In genomic region chr6:92532896-92533295, GRCm38 (mm10) we compare ENCODE assay signal across 13 mouse cellular contexts.
DNase-seq lines count a peak whose midpoint lies in the region; ATAC-seq lines count a peak whose summit lies in the region.
"Had no signal": no experiment of that assay in that cellular context is flagged by ENCODE, and none has a peak within 500 bp of the region (broad histone marks: within the 10 kb centered on the region; RNA-seq: fewer than 3 reads in every experiment).

No protein-coding gene starts in this region.

- no peak for DNase-seq in kidney, adult 18-20 months
- DNase-seq in lung, postnatal 36 days = no peak
- DNase-seq in testis, postnatal 10 days (ENCODE audit: low spot score) = no peak
- DNase-seq: adrenal gland, postnatal 14 days; cerebellum, adult 18-20 months; layer of hippocampus, adult 9-11 months; retina, postnatal 1 day; thymus, postnatal 14 days had no signal

- peak overlapping the region; percentile 21; the same call in 1 of the 2 replicates for H3K27ac ChIP-seq in kidney, embryonic 14.5 days (ENCODE audit: low read depth, low read length)
- H3K27ac ChIP-seq in lung, embryonic 16.5 days (ENCODE audit: low read length) = peak overlapping the region; percentile 68
- peak overlapping the region; percentile 9; the same call in 1 of the 2 replicates for H3K27ac ChIP-seq in heart, embryonic 16.5 days (ENCODE audit: low read length)
- no peak overlapping the region for H3K27ac ChIP-seq in forebrain, embryonic 16.5 days (ENCODE audit: low read length)
- H3K27ac ChIP-seq: forebrain, embryonic 13.5 days had no signal

- peak overlapping the region; percentile 8; the same call in 1 of the 2 replicates for H3K9ac ChIP-seq in kidney, embryonic 14.5 days (ENCODE audit: low read depth, low read length)
- 0 out of 2 replicates have a peak overlapping the region, but pooled peaks have one; percentile 29 for H3K9ac ChIP-seq in lung, embryonic 16.5 days (ENCODE audit: low read length)
- no peak overlapping the region for H3K9ac ChIP-seq in heart, embryonic 16.5 days (ENCODE audit: low read length)
- no peak overlapping the region for H3K9ac ChIP-seq in forebrain, embryonic 16.5 days (replicated peaks; ENCODE audit: low read depth, low read length)
- H3K9ac ChIP-seq: forebrain, embryonic 13.5 days had no signal

- no peak for ATAC-seq in kidney, embryonic 14.5 days (ENCODE audit: low FRiP score, low TSS enrichment)
- no peak for ATAC-seq in lung, embryonic 16.5 days (ENCODE audit: low read depth)
- ATAC-seq in heart, embryonic 16.5 days (replicated peaks; ENCODE audit: extremely low read depth, insufficient read depth, low FRiP score) = no peak
- no peak for ATAC-seq in forebrain, embryonic 16.5 days
- ATAC-seq: forebrain, embryonic 13.5 days had no signal

- peak overlapping the region; percentile 60 for H3K4me2 ChIP-seq in kidney, embryonic 14.5 days (replicated peaks; ENCODE audit: low read depth, low read length)
- peak overlapping the region; percentile 63 for H3K4me2 ChIP-seq in lung, embryonic 16.5 days (ENCODE audit: low read depth, low read length)
- peak overlapping the region; percentile 75; the same call in 1 of the 2 replicates for H3K4me2 ChIP-seq in heart, embryonic 16.5 days (ENCODE audit: low read depth, low read length)
- no peak overlapping the region for H3K4me2 ChIP-seq in forebrain, embryonic 16.5 days (ENCODE audit: low read length)
- H3K4me2 ChIP-seq: forebrain, embryonic 13.5 days had no signal

- H3K27me3 ChIP-seq in kidney, embryonic 14.5 days (ENCODE audit: control insufficient read depth, insufficient read depth, low read length) = no peaks in the 10 kb centered on the region
- H3K27me3 ChIP-seq in lung, embryonic 16.5 days (ENCODE audit: control insufficient read depth, insufficient read depth, low read depth, low read length) = no peaks in the 10 kb centered on the region
- no peaks in the 10 kb centered on the region for H3K27me3 ChIP-seq in heart, embryonic 16.5 days (ENCODE audit: control insufficient read depth, insufficient read depth, low read length)
- no peaks in the 10 kb centered on the region for H3K27me3 ChIP-seq in forebrain, embryonic 16.5 days (replicated peaks; ENCODE audit: control insufficient read depth, insufficient read depth, low read length)
- H3K27me3 ChIP-seq: forebrain, embryonic 13.5 days had no signal

- H3K4me1 ChIP-seq in kidney, embryonic 14.5 days (ENCODE audit: control insufficient read depth, insufficient read depth, low read length) = peaks cover 6% of the 10 kb centered on the region
- H3K4me1 ChIP-seq in lung, embryonic 16.5 days (replicated peaks; ENCODE audit: control insufficient read depth, insufficient read depth, low read length) = 0 out of 2 replicates have a peak, but pooled peaks cover 3% of the 10 kb centered on the region
- 0 out of 2 replicates have a peak, but pooled peaks cover 6% of the 10 kb centered on the region for H3K4me1 ChIP-seq in heart, embryonic 16.5 days (ENCODE audit: control insufficient read depth, insufficient read depth, low read length)
- H3K4me1 ChIP-seq in forebrain, embryonic 16.5 days (replicated peaks; ENCODE audit: control insufficient read depth, insufficient read depth, low read length) = peaks cover 7% of the 10 kb centered on the region; the same call in 1 of the 2 replicates

- no peaks in the 10 kb centered on the region for H3K9me3 ChIP-seq in kidney, embryonic 14.5 days (ENCODE audit: control insufficient read depth, low read length)
- no peaks in the 10 kb centered on the region for H3K9me3 ChIP-seq in lung, embryonic 16.5 days (ENCODE audit: control insufficient read depth, low read length)
- no peaks in the 10 kb centered on the region for H3K9me3 ChIP-seq in heart, embryonic 16.5 days (replicated peaks; ENCODE audit: control insufficient read depth, low read length)
- no peaks in the 10 kb centered on the region for H3K9me3 ChIP-seq in forebrain, embryonic 16.5 days (ENCODE audit: control insufficient read depth, low read length)
- H3K9me3 ChIP-seq: forebrain, embryonic 13.5 days had no signal

- 8% methylated on average over 3 of the region's 3 CpGs for WGBS in kidney, embryonic 14.5 days
- 37% methylated on average over 3 of the region's 3 CpGs for WGBS in lung, embryonic 16.5 days
- WGBS in heart, embryonic 16.5 days = 44% methylated on average over 3 of the region's 3 CpGs
- WGBS in forebrain, embryonic 16.5 days = 72% methylated on average over 3 of the region's 3 CpGs

- no peaks in the 10 kb centered on the region for H3K36me3 ChIP-seq in kidney, embryonic 14.5 days (ENCODE audit: control insufficient read depth, insufficient read depth, low read length)
- H3K36me3 ChIP-seq in lung, embryonic 16.5 days (ENCODE audit: control insufficient read depth, insufficient read depth, low read length) = no peaks in the 10 kb centered on the region
- no peaks in the 10 kb centered on the region for H3K36me3 ChIP-seq in heart, embryonic 16.5 days (ENCODE audit: control insufficient read depth, insufficient read depth)
- no peaks in the 10 kb centered on the region for H3K36me3 ChIP-seq in forebrain, embryonic 16.5 days (ENCODE audit: control insufficient read depth, insufficient read depth)

- peak overlapping the region; percentile 54 for H3K4me3 ChIP-seq in kidney, embryonic 14.5 days (ENCODE audit: low read length)
- peak overlapping the region; percentile 62 for H3K4me3 ChIP-seq in lung, embryonic 16.5 days (ENCODE audit: low read length)
- H3K4me3 ChIP-seq in heart, embryonic 16.5 days (ENCODE audit: low read length) = 0 out of 2 replicates have a peak overlapping the region, but pooled peaks have one; percentile 2
- H3K4me3 ChIP-seq in forebrain, embryonic 16.5 days (replicated peaks; ENCODE audit: low read length) = no peak overlapping the region
- H3K4me3 ChIP-seq: forebrain, embryonic 13.5 days had no signal

Comparison
In these comparisons a context has a peak if more than half of its experiments do, and no peak if none do; other contexts are left out.
1. H3K9ac ChIP-seq: peak in kidney, embryonic 14.5 days (single experiment) and lung, embryonic 16.5 days (single experiment); none in heart, embryonic 16.5 days (single experiment) and forebrain, embryonic 16.5 days (single experiment).